In genomic region chr8:113998881-113999280, GRCm38 (mm10) we compare ENCODE assay signal across 18 mouse cellular contexts.
DNase-seq lines count a peak whose midpoint lies in the region; ATAC-seq lines count a peak whose summit lies in the region.
"Had no signal": no experiment of that assay in that cellular context is flagged by ENCODE, and none has a peak within 500 bp of the region (broad histone marks: within the 10 kb centered on the region; RNA-seq: fewer than 3 reads in every experiment).

No protein-coding gene starts in this region.

- ATAC-seq in kidney, embryonic 14.5 days (ENCODE audit: low FRiP score, low TSS enrichment): peak; percentile 95
- ATAC-seq in limb, embryonic 12.5 days (ENCODE audit: insufficient number of reproducible peaks, insufficient read depth, low FRiP score, low TSS enrichment, low read depth): peak; percentile 73; the same call in 1 of the 2 replicates
- ATAC-seq: intestine, embryonic 15.5 days had no signal

- DNase-seq in kidney, postnatal 14 days: no peak
- peak; percentile 34 for DNase-seq in adrenal gland, postnatal 25 days
- peak; percentile 17 to 25 for DNase-seq in adrenal gland, postnatal 36 days
- no peak for DNase-seq in retina, embryonic 14.5 days (ENCODE audit: low spot score)
- no peak for DNase-seq in midbrain, embryonic 10.5 days (ENCODE audit: low spot score)
- DNase-seq: cerebellum, adult 8-10 months; gastrocnemius, adult 2 months; lung, adult 18-20 months; lung, postnatal 14 days; thymus, postnatal 14 days had no signal

- no peaks in the 10 kb centered on the region for H3K27me3 ChIP-seq in kidney, embryonic 14.5 days (ENCODE audit: control insufficient read depth, insufficient read depth, low read length)
- H3K27me3 ChIP-seq in limb, embryonic 12.5 days: no peaks in the 10 kb centered on the region; the same call in 1 of the 2 replicates
- H3K27me3 ChIP-seq in midbrain, embryonic 10.5 days (ENCODE audit: low read depth, poor library complexity, severe bottlenecking): no peaks in the 10 kb centered on the region
- H3K27me3 ChIP-seq: hindbrain, embryonic 15.5 days; intestine, embryonic 15.5 days; megakaryocyte, embryonic 14.5 days had no signal

- H3K9me3 ChIP-seq in kidney, embryonic 14.5 days (ENCODE audit: control insufficient read depth, low read length): no peaks in the 10 kb centered on the region
- H3K9me3 ChIP-seq in limb, embryonic 12.5 days: no peaks in the 10 kb centered on the region
- no peaks in the 10 kb centered on the region for H3K9me3 ChIP-seq in midbrain, embryonic 10.5 days (replicated peaks)
- H3K9me3 ChIP-seq: forebrain, embryonic 10.5 days; heart, embryonic 13.5 days; hindbrain, embryonic 15.5 days; intestine, embryonic 15.5 days had no signal

- H3K9ac ChIP-seq in kidney, embryonic 14.5 days (ENCODE audit: low read depth, low read length): no peak overlapping the region
- no peak overlapping the region for H3K9ac ChIP-seq in limb, embryonic 12.5 days (replicated peaks)
- H3K9ac ChIP-seq: heart, embryonic 13.5 days; hindbrain, embryonic 15.5 days; intestine, embryonic 15.5 days had no signal

- WGBS in kidney, embryonic 14.5 days: 9% methylated on average over 6 of the region's 6 CpGs
- WGBS in limb, embryonic 12.5 days: 9% methylated on average over 6 of the region's 6 CpGs
- WGBS in midbrain, embryonic 10.5 days: 81% methylated on average over 6 of the region's 6 CpGs

- H3K4me1 ChIP-seq in kidney, embryonic 14.5 days (ENCODE audit: control insufficient read depth, insufficient read depth, low read length): 0 out of 2 replicates have a peak, but pooled peaks cover 3% of the 10 kb centered on the region
- H3K4me1 ChIP-seq in limb, embryonic 12.5 days (replicated peaks): peaks cover 6% of the 10 kb centered on the region
- no peaks in the 10 kb centered on the region for H3K4me1 ChIP-seq in midbrain, embryonic 10.5 days
- H3K4me1 ChIP-seq: forebrain, embryonic 10.5 days; heart, embryonic 13.5 days; hindbrain, embryonic 15.5 days; intestine, embryonic 15.5 days; megakaryocyte, embryonic 14.5 days had no signal

- H3K27ac ChIP-seq in kidney, embryonic 14.5 days (ENCODE audit: low read depth, low read length): peak overlapping the region; percentile 47; the same call in 1 of the 2 replicates
- H3K27ac ChIP-seq in limb, embryonic 12.5 days: no peak overlapping the region
- H3K27ac ChIP-seq in midbrain, embryonic 10.5 days (replicated peaks): no peak overlapping the region
- H3K27ac ChIP-seq: forebrain, embryonic 10.5 days; gastrocnemius, adult 2 months; heart, embryonic 13.5 days; hindbrain, embryonic 15.5 days; intestine, embryonic 15.5 days had no signal

- no peak overlapping the region for H3K4me2 ChIP-seq in kidney, embryonic 14.5 days (replicated peaks; ENCODE audit: low read depth, low read length)
- no peak overlapping the region for H3K4me2 ChIP-seq in limb, embryonic 12.5 days
- H3K4me2 ChIP-seq: heart, embryonic 13.5 days; hindbrain, embryonic 15.5 days; intestine, embryonic 15.5 days; liver, embryonic 11.5 days had no signal

- no peaks in the 10 kb centered on the region for H3K36me3 ChIP-seq in kidney, embryonic 14.5 days (ENCODE audit: control insufficient read depth, insufficient read depth, low read length)
- H3K36me3 ChIP-seq in limb, embryonic 12.5 days: no peaks in the 10 kb centered on the region
- no peaks in the 10 kb centered on the region for H3K36me3 ChIP-seq in midbrain, embryonic 10.5 days
- H3K36me3 ChIP-seq: forebrain, embryonic 10.5 days; heart, embryonic 13.5 days; hindbrain, embryonic 15.5 days; intestine, embryonic 15.5 days had no signal

- no peak overlapping the region for H3K4me3 ChIP-seq in kidney, embryonic 14.5 days (ENCODE audit: low read length)
- H3K4me3 ChIP-seq in limb, embryonic 12.5 days (replicated peaks): no peak overlapping the region
- no peak overlapping the region for H3K4me3 ChIP-seq in midbrain, embryonic 10.5 days
- H3K4me3 ChIP-seq: forebrain, embryonic 10.5 days; gastrocnemius, adult 2 months; heart, embryonic 13.5 days; hindbrain, embryonic 15.5 days; intestine, embryonic 15.5 days; megakaryocyte, embryonic 14.5 days had no signal

Comparison
In these comparisons a context has a peak if more than half of its experiments do, and no peak if none do; other contexts are left out.
1. DNase-seq: peak in adrenal gland, postnatal 25 days (single experiment) and adrenal gland, postnatal 36 days (2 of 2); none in kidney, postnatal 14 days (single experiment), retina, embryonic 14.5 days (single experiment) and midbrain, embryonic 10.5 days (single experiment).